Mouse (Mus musculus) lung, adult 2 months (tissue): ENCODE measurements around the gene Cfap70. TPM values are rescaled to one million over a fixed set of nuclear protein-coding genes. Genes with fewer than 3 reads are reported as not detected.

Experiments used
- DNase-seq: peaks from one replicate; pipeline ENCODE4 v3.0.0; 2022
- H3K4me1 ChIP-seq: fragments of 200-500 bp; 2 replicates; pipeline ENCODE4 v1.6.1; 2011; ENCODE audit warnings: low read length; ENCODE audit not compliant: control insufficient read depth, insufficient read depth
- H3K4me3 ChIP-seq: fragments of 200-500 bp; replicated peaks from 2 replicates; pipeline ENCODE3; 2011; ENCODE audit warnings: low read depth, mild to moderate bottlenecking, control low read depth, low read length; ENCODE audit errors: extremely low read depth
- CTCF ChIP-seq: fragments of 200-500 bp; IDR thresholded peaks from 2 replicates; pipeline ENCODE4 v1.5.1; 2011; ENCODE audit warnings: mild to moderate bottlenecking, low read length, control low read depth; ENCODE audit not compliant: insufficient read depth
- POLR2A ChIP-seq: fragments of 200-500 bp; IDR thresholded peaks from 2 replicates; pipeline ENCODE4 v1.6.1; 2011; ENCODE audit warnings: low read depth, mild to moderate bottlenecking, control low read depth, low read length, borderline replicate concordance; ENCODE audit errors: extremely low read depth
- WGBS: fragments of 180-500 bp; shearing (Covaris S2); methylation state at CpG from one replicate; pipeline ENCODE4 v1.1.7; 2018; 5-methylcytosine and 5-hydroxymethylcytosine counted together
- polyA plus RNA-seq: library from polyadenylated mRNA; depleted of rRNA; stranded (reverse); fragments of >200 nt; gene quantifications from 2 replicates; pipeline ENCODE4 v1.2.3, GENCODE M21; 2012; rRNA removed

The Cfap70 gene
- polyA plus RNA-seq, 1 experiment: 1.7 TPM

DNA sequence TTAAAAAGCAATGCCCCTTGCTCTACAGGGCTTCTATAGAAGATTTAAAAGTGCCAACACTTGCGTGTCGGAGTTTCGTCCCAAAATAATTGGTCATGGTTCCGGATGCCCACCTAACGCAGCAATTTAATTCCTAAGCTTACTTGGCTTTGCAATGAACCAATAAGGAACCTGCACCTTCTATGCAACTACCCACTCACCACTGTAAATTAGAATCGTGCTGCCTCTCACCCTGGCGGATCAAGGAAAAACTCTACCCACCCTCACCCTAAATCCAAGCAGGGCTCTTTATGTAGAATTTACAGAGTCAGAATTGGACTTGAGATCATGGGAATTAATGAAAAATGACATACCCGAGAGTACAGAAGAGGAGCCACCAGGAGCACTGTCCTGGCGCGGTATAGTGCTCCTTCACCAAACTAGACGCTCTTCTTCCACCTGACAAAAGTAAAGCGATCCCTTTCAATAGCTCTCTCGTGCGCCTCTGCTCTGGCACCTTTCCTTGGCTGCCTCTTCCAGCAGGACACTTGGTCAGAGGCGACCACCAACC lies 104.5 kb downstream of the Cfap70 start:
- WGBS: 2% methylated on average over 15 of the region's 15 CpGs
- DNase-seq: no peak
- no peak for TF ChIP-seq CTCF
- no peak for TF ChIP-seq POLR2A

DNA sequence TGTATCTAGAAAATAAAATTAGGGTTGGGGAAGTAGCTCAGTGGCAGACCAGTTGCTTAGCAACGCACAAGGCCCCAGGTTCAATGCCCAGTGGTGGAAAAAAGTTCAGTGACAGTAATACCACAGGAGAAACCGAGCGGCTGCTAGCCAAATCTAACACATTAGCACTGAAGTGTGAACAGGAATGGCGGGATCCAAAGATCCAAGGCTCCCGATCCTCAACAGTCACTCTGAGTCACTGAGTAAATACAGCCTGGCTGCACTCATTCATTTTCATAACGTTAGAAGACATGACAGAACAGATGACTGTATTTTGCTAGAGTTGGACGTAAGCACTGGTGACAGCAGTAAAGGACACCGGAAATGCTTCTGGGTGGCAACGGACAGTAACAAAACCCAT lies 106.1 kb downstream of the Cfap70 start:
- TF ChIP-seq CTCF (no peak), POLR2A (no peak)
- WGBS: 74% methylated on average over 9 of the region's 9 CpGs
- Histone ChIP-seq H3K4me3 (no peak overlapping the region), H3K4me1 (peaks cover 3% of the 10 kb centered on the region; the same call in 1 of the 2 replicates)
- no peak for DNase-seq

More for the DNA sequence above, 104.5 kb downstream of the Cfap70 start:
- Histone ChIP-seq H3K4me1 (peaks cover 3% of the 10 kb centered on the region; the same call in 1 of the 2 replicates), H3K4me3 (peak overlapping the region; percentile 86)

Other genes starting within 250 kb of the Cfap70 start
- gene Kcnk16, start 183.0 kb downstream of the Cfap70 start, polyA plus RNA-seq: 0.12 TPM in 1 of 2 replicates, not detected in the other
- 15.1 and 20.8 TPM in 2 replicates for gene Nudt13, start 157.5 kb downstream of the Cfap70 start, polyA plus RNA-seq
- 10.8 and 14.4 TPM in 2 replicates for gene Ecd, start 104.1 kb downstream of the Cfap70 start, polyA plus RNA-seq
- gene Fam149b, start 104.1 kb downstream of the Cfap70 start, polyA plus RNA-seq: 21.0 and 24.6 TPM in 2 replicates
- 17.5 and 24.6 TPM in 2 replicates for gene Dnajc9, start 63.3 kb downstream of the Cfap70 start, polyA plus RNA-seq
- gene Mrps16, start 58.6 kb downstream of the Cfap70 start, polyA plus RNA-seq: 29.9 and 32.3 TPM in 2 replicates
- 83.1 and 88.9 TPM in 2 replicates for gene Anxa7, start 27.9 kb upstream of the Cfap70 start, polyA plus RNA-seq
- gene Mss51, start 44.7 kb upstream of the Cfap70 start, polyA plus RNA-seq: 0.42 and 2.6 TPM in 2 replicates
- gene Ppp3cb, start 94.3 kb upstream of the Cfap70 start, polyA plus RNA-seq: 6.5 and 14.2 TPM in 2 replicates
- 14.9 and 17.6 TPM in 2 replicates for gene Usp54, start 188.8 kb upstream of the Cfap70 start, polyA plus RNA-seq
- 19.8 TPM in 1 of 2 replicates, not detected in the other for gene Myoz1, start 204.3 kb upstream of the Cfap70 start, polyA plus RNA-seq
- 1.5 and 4.3 TPM in 2 replicates for gene Synpo2l, start 216.1 kb upstream of the Cfap70 start, polyA plus RNA-seq
- gene Sec24c, start 222.1 kb upstream of the Cfap70 start, polyA plus RNA-seq: 175 TPM in 2 replicates
- 24.8 and 34.9 TPM in 2 replicates for gene Fut11, start 242.7 kb upstream of the Cfap70 start, polyA plus RNA-seq